Mouse (Mus musculus) embryonic facial prominence, embryonic 14.5 days (tissue): Measurements from ENCODE around the gene Zfp781. TPM values are rescaled to one million over a fixed set of nuclear protein-coding genes. Genes with fewer than 3 reads are reported as not detected.
"Not testable (repeated sequence)": the region's sequence is repeated elsewhere in the genome, so short reads cannot be mapped to it uniquely, and the experiment has no call there.

Experiments
- ATAC-seq: fragments of 200-750 bp; cut with Nextera tagmentation; 2 replicates; pipeline ENCODE4 v1.8.0; 2017; ENCODE audit warnings: low read depth, moderate number of reproducible peaks, moderate TSS enrichment
- DNase-seq: peaks from one replicate; pipeline ENCODE4 v3.0.0-alpha.2; 2015; ENCODE audit warnings: low spot score
- H3K27ac ChIP-seq: fragments of 300-500 bp; sonication (generic); replicated peaks from 2 replicates; pipeline ENCODE4 v1.5.1; 2014; ENCODE audit warnings: low read depth, mild to moderate bottlenecking, low read length, moderate library complexity
- H3K27me3 ChIP-seq: fragments of 300-500 bp; sonication (generic); replicated peaks from 2 replicates; pipeline ENCODE4 v1.6.1; 2014; ENCODE audit warnings: low read length; ENCODE audit not compliant: control insufficient read depth, insufficient read depth
- H3K36me3 ChIP-seq: fragments of 300-500 bp; sonication (generic); 2 replicates; pipeline ENCODE4 v1.6.1; 2014; ENCODE audit warnings: low read length, mixed read lengths; ENCODE audit not compliant: control insufficient read depth, insufficient read depth
- H3K4me1 ChIP-seq: fragments of 300-500 bp; sonication (generic); 2 replicates; pipeline ENCODE4 v1.6.1; 2014; ENCODE audit warnings: antibody characterized with exemption, low read length; ENCODE audit not compliant: control insufficient read depth, insufficient read depth
- H3K4me2 ChIP-seq: fragments of 300-500 bp; sonication (generic); 2 replicates; pipeline ENCODE4 v1.6.1; 2014; ENCODE audit warnings: low read depth, mild to moderate bottlenecking, low read length, moderate library complexity, mixed read lengths
- H3K4me3 ChIP-seq: fragments of 300-500 bp; sonication (generic); 2 replicates; pipeline ENCODE4 v1.5.1; 2014; ENCODE audit warnings: low read depth, mild to moderate bottlenecking, low read length
- H3K9ac ChIP-seq: fragments of 300-500 bp; sonication (generic); 2 replicates; pipeline ENCODE4 v1.6.1; 2014; ENCODE audit warnings: low read depth, mild to moderate bottlenecking, low read length, moderate library complexity, mixed read lengths
- H3K9me3 ChIP-seq: fragments of 300-500 bp; sonication (generic); 2 replicates; pipeline ENCODE4 v1.6.1; 2016; ENCODE audit warnings: low read length; ENCODE audit not compliant: control insufficient read depth
- WGBS: fragments of 180-500 bp; shearing (Covaris S2); extraction: QIAGEN DNeasy Blood & Tissue Kit; methylation state at CpG from one replicate; pipeline ENCODE4 v1.1.7; 2014; 5-methylcytosine and 5-hydroxymethylcytosine counted together
- polyA plus RNA-seq: library from polyadenylated mRNA; unstranded; fragments of >200 nt; fragmentation: Nextera tagmentation; extraction: Ambion mirVana; gene quantifications from 2 replicates; pipeline ENCODE4 v1.2.1, GENCODE M21; 2014

The Zfp781 gene
- 3.8 and 5.9 TPM in 2 replicates for polyA plus RNA-seq

DNA sequence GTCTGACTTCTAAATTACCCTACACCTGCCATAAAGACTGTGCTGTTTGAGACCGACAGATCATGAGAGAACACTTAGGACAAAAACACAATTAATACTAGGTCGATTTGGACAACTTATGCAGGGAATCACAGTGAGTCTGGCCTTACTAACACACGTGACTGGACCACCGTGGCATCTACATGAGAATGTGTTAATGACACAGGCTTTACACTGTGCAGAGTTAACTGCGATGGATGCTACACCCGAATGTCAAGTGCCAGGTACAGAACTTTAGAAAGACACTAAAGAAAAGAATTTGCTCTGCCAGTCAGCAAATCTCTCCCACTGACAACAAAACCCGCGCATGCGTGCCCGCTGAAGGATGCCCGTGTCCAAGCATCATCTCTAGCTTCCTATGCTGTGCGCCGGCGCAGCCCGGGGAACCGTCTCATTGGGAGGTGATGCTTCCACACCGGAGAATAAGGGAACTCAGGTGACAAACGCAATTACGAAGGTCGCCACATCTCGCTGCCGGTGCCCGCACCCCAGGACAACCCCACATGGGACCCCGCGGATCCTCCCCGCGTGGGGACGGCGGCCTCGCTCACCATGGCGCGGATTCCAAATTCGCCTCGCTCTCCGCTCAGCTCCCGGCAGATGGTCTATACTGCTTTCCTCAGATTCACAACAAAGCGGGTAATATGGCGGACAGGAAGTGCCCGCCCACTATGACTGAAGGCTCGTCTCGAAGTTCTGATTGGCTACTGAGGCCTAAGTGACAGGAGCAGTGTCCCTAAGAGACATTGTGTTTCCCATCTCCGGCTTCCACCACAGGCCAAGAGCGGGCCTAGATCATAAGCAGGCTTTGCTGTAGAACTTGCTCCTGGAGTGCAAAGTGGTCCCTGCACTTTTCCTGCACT, at the start of gene Zfp781:
Gene Zfp781, minus strand, starts transcription at position 639 of the 902 bp plus-strand sequence.
- H3K36me3 ChIP-seq, H3K4me3 ChIP-seq, H3K4me1 ChIP-seq, H3K4me2 ChIP-seq, DNase-seq, H3K9ac ChIP-seq, H3K27ac ChIP-seq, H3K27me3 ChIP-seq, H3K9me3 ChIP-seq: not testable (repeated sequence)
- whole genome bisulfite sequencing = no CpG with 5 or more reads among the region's 43 CpGs
- ATAC-seq = peak; percentile 98

DNA sequence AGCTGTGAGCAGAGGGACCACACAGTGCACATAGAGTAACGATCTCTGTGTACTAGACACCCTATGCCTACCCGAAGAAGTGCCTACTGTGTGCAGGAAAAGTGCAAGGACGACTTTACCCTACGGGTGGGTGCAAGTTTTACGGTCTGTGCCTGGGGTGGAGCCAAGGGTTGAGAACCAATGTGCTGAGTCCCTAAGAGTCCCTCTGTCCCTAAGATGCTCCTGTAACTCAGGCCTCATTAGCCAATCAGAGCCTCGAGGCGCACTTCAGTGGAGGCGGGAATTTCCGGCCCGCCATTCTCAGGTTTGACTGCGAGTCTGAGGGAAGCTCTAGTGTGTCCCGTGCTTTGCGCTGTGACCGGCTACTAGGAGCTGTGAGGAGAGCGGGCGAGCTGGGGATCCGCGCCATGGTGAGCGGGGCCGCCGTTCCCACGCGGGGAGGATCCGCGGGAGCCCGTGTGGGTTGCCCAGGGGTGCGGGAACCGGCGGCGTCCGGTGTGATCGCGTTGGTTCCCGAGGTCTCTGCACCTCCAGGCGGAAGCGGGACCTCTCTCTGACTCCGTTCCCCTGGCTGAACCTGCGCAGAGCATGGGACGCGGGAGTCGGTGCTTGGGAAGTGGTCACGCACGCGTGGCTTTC, 48.2 kb upstream of the Zfp781 start:
- WGBS = no CpG with 5 or more reads among the region's 44 CpGs
- not testable (repeated sequence) for DNase-seq, ATAC-seq, H3K4me3 ChIP-seq, H3K36me3 ChIP-seq, H3K9ac ChIP-seq, H3K9me3 ChIP-seq, H3K27ac ChIP-seq, H3K4me2 ChIP-seq, H3K4me1 ChIP-seq, H3K27me3 ChIP-seq

DNA sequence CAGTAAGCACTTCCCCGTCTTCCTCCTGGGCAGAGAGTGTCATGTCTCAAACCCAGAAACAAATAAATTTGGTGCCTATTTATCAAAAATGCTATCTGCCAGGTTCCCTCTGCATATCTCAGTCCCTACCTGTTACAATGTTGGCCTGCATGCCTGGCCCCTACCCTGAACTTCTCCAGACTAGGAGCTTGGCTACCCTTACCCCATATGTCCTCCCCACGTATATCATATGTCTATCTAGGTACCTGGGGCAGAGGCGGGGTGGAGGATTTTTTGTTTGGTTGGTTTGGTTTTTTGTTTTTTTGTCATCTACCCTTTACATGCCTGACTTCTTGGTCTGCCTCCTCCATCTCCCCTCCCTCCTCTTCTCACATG, 451 bp upstream of the Zfp781 start:
- not testable (repeated sequence) for H3K36me3 ChIP-seq, H3K4me1 ChIP-seq, H3K4me2 ChIP-seq, DNase-seq, H3K9ac ChIP-seq, ATAC-seq, H3K27ac ChIP-seq, H3K27me3 ChIP-seq, H3K4me3 ChIP-seq, H3K9me3 ChIP-seq
- WGBS = no CpG with 5 or more reads among the region's 3 CpGs

DNA sequence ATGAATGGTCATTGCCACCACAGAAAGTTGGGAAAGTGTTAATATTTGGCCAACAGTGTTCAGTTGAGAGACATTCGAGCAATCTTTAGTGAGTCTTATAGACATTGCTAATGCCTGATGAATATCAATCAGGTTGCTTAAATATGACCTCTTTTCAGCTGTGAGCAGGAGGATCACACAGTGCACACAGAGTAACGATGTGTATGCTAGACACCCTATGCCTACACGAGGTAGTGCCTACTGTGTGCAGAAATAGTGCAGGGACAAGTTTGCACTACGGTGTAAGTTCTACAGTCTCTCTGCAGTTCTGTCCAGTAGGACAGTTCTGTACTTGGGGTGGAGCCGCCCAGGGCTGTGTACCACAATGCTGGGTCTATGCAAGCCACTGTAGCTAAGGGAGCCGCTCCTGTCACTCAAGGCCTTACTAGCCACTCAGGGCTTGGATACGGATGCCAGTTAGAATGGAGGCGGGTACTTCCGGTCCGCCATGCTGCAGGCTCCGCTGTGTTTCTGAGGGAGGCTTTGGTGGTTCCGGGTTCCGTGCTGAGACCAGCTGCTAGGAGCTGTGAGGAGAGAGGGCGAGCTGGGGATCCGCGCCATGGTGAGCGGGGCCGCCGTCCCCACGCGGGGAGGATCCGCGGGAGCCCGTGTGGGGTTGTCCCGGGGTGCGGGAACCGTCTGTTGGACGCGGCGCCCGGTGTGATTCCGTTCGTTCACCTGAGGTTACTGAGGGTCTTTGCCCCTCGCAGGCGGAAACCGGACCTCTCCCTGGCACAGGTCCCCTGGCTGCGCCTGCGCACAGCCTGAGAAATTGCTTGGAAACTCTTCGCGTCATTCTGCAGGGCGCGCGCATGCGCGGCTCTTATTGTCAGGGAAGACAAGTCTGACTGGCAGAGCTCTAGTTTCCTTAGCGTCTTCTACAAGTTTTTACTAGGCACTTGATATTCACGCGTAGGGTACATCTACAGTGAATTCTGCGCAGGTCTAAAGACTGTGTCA, 66.6 kb downstream of the Zfp781 start, which contains the start of gene Gm32687:
Gene Gm32687, plus strand, starts transcription at position 526 of the 999 bp plus-strand sequence.
- not testable (repeated sequence) for DNase-seq, H3K4me1 ChIP-seq, H3K36me3 ChIP-seq, H3K27ac ChIP-seq, H3K4me3 ChIP-seq, H3K9ac ChIP-seq, H3K27me3 ChIP-seq, H3K4me2 ChIP-seq, H3K9me3 ChIP-seq
- 19% methylated on average over 4 of the region's 49 CpGs for WGBS
- ATAC-seq = peak; percentile 100

Other genes with a start within 250 kb of the Zfp781 start
- gene Zfp433, start 225.7 kb downstream of the Zfp781 start, polyA plus RNA-seq = 13.1 and 16.2 TPM in 2 replicates
- gene Gm3055, start 159.3 kb downstream of the Zfp781 start, polyA plus RNA-seq = 9.9 and 10.2 TPM in 2 replicates
- 2.1 and 2.8 TPM in 2 replicates for gene Gm4767, start 118.3 kb downstream of the Zfp781 start, polyA plus RNA-seq
- gene Gm32687, start 66.5 kb downstream of the Zfp781 start, polyA plus RNA-seq = 9.0 and 11.0 TPM in 2 replicates
- 9.8 and 10.8 TPM in 2 replicates for gene Zfp873, start 117.6 kb upstream of the Zfp781 start, polyA plus RNA-seq
- 4.7 and 6.6 TPM in 2 replicates for gene BC024063, start 152.9 kb upstream of the Zfp781 start, polyA plus RNA-seq
- 4.8 and 5.7 TPM in 2 replicates for gene AU041133, start 197.5 kb upstream of the Zfp781 start, polyA plus RNA-seq